Mouse (Mus musculus) cerebellum, adult (tissue): ENCODE data around the gene Pex14.

Source experiments
- ATAC-seq: cut with Nextera tagmentation; 2 replicates; pipeline ENCODE4 v1.9.2; 2017; ENCODE audit warnings: mild to moderate bottlenecking, moderate library complexity, mixed read lengths; ENCODE audit not compliant: insufficient number of reproducible peaks, low FRiP score, low TSS enrichment

The Pex14 gene

DNA sequence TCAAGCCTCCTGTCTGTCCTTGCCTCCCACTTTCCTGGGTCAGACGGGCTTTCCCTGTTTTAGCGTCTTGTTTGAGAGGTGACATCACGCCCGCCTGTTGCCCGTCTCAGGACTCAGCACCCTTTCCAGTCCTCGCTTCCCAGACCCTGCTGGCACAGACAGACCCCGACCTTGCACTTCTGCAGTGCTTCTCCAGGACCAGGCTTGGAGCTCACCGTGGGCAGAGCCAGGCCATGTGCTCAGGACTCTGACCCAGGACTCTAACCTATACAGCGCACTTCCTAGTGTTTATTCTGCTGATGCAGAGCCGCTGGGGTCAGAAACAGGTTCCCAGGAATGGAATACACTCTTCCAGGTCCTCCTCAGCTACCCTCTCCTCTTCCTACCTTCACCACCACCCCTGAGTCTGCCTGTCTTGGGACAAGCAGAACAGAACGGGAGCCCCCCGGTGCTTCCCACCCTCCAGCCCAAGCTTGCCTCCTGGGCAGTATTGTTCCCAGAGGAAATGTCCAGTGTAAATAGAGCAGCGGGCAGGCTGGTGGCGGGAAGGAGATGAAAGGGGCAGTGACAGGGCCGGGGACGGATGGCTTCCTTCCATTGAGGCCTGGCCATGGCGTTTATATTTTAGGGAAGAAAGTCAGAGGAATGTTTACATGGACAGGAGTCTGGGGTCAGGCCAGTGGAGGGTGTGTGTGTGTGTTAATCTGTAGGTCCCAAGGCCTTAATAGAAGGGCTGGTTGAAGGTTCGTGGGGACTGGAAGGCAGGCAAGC, 173.9 kb downstream of the Pex14 start:
- no peak for ATAC-seq

DNA sequence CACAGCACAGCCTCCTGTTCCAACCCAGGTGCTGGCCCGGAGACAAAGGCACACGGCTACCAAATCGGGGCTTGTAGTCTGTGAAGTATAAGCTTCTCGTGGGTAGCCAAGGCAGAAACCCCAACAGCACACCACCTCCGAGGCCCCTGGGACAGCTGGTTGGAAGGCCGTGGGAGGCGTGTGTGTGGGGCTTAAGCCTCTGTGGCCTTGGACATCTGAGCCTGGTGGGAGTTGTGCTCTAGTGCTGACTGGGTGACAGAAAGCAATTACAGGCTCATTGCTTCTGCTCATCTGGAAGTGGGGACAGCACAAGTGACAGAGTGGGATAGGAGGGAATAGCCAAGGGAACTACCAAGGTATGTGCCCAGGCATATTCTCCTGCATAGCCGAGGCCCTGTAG, 175.7 kb downstream of the Pex14 start:
- no peak for ATAC-seq

DNA sequence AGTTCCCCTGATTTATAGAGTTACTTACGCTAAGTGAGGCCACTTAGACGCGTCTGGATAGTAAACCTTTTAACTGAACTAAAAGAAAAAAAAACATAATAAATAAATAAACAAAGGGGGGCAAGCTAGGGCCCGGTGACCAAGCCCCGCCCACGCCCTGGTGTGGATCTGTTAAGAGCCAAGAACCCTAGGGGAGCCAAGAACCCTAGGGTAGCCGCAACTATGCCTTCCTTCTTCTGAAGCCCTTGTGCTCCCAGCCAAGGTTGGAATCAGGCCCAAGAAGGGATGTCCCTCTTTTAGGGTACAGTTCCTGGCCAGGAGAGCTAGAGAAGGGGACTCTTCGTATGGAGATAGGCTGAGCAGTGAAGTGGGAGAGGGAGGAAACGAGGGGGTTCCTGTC, 176.3 kb downstream of the Pex14 start:
- ATAC-seq, result no peak

DNA sequence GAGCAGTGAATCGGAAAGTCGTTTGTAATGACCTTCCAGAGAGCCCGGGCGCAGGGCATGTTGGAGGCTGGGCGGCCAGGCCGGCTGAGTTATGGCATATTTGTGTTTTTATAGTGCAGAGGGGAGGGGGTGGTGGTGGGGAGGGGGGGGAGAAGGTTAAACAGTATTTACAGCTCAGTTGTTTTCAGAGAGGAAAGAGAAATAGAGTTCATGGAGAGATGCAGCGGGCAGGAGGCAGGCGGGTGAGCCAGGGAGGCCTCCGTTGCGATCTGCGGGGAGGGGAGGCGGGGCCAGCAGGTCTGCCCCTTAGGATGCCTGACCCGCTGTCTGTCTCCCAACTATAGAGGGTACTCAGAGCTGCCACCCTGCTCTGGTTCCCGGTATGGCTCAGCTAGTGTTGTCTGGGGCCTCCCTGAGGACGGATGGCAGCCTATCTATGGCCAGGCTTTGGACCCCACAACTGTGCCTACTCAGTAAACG, 177.4 kb downstream of the Pex14 start:
- ATAC-seq, result no peak

DNA sequence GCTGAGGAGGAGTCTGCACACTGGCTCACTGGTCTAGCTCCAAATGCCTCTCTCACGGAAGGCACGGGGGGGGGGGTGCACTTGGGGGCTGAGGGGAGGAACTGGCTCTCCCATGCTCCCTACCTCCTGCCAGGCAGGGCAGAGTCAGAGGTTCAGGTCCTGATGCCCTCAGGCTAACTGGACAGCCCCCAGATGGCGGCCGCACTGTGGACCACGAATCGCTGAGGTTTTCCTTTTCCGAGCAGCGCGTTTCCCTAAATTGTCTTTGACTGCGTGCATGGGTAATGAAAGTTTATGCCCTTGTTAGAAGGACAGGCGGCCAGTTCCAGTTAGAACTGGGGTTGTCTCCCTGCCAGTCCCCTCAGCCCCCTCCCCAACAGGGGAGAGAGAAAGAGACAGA, 179.1 kb downstream of the Pex14 start:
- ATAC-seq, result no peak

DNA sequence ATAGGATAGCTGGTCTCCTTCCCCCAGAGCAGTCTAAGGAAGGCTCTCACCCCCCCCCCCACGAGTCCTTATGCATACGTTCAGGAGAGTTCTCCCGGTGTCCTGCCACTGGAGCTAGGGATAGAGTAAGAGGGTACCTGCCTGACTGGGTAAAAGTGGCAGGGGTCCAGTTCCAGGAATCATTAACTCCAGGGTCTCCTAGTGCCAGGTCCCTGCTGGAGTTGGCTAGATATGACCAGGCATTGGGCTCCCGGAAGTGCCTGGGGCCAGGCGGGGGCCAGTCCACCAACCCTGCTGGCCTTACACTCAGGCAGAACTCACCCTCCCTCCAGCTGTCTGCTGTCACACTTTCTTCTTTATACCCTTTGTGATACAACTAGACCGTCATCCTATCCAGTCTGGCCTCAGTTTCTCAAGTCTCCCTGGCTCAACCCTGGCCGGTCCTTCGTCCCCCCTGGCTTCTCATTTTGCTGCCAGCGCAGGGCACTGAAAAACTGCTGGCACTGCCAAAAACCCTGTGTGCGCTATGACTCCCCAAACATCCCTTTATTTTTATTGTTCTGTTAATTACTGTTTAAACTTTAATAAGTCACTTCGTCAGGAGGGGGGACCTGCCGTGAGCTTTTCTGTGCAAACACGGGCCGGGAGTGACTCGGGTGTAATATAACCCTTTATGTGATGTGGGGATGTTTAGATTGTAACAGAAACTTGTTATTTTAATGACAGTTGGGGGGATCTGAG, 180.8 kb downstream of the Pex14 start:
- no peak for ATAC-seq

DNA sequence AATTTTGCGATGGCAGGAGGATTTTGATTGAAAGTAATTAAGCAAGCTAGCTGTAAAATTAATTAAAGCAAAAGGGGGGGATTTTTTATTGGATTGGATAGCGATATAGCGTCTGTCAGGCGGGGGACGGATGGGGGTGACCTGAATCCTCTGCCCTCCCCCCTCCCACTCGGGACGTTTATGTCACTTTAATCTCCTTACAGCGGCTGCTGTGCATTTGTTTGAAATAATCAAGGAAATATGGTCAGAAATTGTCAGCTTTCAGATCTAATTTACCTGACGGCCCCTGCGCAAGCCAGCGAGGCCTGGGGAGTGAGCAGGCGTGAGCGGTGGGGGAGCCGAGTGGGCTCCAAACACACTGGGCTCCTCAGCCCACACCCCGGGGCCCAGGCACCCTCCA, 183.8 kb downstream of the Pex14 start:
- no peak for ATAC-seq

DNA sequence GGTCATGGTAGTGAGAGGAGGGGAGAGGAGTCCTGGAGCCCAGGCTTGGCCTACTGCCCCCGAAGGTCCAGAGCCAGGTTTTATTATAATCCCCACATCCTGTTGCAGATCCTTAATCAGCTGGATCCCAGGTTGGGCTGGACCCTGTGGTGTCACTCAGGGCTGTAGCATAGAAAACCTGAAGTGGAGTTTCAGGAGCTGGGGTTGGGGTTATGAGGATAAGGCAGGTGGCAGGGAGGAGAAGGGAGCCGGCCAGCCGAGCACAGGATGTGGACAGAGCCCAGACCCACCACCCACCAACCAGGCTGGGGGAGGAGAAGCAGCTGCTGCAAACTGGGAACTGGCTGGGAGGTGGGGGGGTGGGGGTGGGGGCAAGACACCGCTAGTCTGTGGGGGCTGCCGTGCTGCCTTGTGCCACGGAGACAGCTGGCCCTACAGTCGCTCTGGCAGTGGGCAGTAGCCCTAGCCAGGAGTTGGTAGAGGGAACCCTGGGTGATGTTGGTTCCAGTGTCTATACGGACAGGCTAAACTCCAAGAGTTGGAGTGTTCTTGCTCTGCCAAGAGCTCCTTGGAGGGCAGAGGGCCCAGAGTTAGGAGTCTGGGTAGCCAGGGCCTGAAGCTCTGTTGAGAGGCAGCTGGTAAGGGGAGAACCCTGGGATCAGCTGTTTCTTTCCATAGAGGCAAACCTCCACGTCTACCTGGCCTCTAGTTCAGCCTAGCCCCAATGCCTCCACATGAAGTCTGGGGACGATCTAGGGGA, 184.6 kb downstream of the Pex14 start:
- ATAC-seq, result no peak

DNA sequence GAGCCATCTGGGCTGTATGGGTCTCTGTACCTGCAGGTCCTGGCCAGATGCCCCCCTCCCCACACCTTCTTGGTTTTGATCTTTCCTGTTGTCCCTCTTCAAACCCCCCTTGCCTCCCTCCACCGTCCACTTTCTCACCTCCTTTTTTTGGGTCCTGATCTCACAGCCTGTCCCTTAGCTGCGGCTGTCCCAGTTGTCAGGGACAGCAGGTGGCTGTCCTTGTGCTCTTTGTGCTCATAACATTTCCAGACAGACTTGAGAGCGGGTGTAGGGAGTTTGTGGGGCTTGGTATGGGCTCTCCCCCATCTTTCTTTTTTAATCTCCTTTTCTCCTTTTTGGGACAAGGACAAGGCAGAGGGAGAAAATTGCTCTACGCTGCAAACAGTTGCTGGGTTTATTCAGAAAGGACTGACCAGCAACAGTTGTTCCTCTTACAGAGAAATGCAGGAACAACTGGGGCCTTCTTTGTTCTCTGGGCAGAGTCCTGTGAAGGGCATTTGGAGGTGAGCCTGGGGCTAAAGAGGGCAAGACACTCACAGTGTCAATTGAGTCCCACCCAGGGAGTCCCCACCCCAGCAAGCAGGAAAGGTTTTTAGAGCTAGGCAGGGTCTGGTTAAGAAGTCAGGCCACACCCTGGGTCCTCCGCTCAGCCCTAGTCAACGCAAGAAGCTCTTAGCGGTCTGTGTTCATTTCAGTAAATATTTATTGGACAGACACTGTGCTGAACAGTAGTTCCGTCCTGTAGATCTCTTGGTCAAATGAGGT, 186.7 kb downstream of the Pex14 start:
- ATAC-seq, result no peak

DNA sequence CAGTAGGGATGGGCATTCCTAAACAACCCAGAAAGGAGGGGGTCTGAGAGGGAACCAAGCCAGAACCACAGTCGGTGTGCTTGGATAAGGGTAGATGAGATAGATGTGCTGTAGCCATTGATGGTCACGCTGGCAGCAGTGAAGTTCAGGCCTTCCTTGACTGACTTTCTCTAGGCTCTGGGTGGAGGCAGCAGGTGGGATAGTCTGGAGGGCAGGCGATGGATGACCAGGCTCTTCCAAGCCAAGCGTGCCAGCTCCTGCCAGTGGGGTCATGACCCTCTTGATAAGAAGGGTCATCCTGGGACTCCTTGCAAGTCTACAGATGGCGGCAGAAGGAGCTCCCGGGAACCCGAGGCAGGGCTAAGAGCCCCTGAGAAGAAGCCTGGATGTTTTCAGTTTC, 187.5 kb downstream of the Pex14 start:
- no peak for ATAC-seq
